Mouse (Mus musculus): ENCODE data around the gene 1700029J07Rik.

Gene 1700029J07Rik

DNA sequence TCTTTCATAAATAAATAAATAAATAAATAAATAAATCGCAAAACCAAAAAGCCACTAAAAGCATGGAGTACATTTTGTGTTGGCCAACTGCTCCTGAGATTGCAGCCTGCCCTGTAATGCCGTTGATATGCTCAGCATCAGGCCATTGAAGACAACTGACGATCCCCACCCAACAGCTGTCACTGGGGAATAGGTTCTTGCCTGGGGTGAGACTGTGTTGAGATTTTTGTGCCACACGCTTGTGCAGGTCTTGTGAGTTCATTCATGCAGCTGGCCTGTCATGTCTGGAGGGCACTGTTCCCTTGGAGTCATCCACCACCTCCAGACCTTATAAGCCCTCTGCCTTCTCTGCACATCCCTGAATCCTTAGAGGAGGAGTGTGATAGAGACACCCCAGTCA lies 28.8 kb downstream of the 1700029J07Rik start:
- no peak for DNase-seq

DNA sequence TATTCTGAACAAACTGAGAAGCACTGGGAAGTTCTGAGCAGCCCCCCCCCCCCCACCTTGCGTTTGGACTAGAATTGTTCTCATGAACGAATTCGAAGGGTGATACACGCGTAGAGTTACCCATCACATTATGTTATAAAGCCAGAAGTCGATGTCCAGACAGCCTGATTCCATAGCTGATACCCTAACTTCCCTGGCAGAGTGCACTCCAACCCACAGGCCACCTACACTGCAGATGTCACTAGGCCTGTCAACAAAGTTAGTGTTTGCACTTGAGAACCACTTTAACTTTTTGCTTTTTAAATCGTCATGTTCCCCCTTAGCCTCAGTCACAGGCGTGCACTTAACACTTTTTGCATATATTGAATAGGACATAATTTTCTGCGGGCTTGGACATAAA lies 38.1 kb downstream of the 1700029J07Rik start:
- no peak for DNase-seq

DNA sequence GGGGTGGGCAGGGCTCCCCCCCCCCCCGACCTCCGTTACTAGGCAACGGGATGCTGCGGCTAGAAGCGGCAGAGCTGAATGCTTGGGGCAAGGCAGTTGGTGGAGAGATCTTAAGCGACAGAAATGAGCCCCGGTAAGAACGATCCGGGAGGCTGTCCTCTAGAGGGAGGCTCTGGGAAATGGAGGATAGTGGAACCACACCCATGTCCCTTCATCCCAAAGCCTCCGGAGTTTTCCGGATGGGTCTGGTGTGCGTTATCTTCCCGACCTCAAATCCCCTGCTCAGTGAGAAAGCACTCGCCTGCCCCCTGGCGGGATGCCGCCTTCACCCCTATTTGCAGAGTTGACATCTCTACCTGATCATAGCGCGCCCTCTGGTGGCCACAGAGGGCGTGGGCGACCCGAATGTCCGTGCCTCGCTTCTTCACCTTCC lies 40.5 kb downstream of the 1700029J07Rik start, which contains the start of gene Ccdc110:
Gene Ccdc110, plus strand, starts transcription at position 38 of the 433 bp plus-strand sequence.
- peak; percentile 99 for DNase-seq

DNA sequence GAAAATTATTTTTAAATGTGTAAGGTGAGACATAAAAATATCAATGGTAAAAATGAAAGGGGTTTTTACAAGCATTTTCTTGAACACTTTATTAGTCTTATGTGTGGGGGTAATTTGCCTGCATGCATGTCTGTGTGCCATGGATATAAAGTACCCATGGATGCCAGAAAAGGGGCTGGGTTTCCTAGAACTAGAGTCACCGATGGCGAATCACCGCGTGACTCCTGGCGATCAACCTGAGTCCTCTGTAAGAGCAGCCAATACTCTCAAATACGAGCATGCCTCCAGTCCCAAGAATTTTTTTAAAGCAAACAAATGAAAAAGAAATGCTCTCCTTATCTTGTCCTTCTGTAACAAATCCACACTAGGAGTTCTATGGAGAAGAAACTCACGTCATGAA lies 52.9 kb downstream of the 1700029J07Rik start:
- DNase-seq, result no peak

DNA sequence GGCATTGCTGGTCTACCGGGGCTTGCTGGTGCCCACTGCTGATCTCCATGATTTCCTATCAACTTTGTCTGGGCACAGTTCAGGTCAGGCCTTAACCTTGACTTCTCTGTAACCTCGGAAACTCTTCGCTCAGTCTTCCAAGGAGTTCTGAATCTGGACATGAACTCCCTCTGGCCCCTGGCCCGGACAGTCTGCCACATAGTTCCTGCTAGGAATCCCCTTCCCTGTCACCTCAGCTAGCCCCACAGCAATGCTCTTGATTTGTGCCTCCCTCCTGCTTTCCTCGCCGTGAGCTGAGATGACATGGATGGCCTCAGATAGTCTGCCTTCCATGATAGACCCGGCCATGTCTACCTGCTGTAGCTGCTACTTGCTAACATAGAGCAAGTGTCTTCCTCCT lies 54.7 kb downstream of the 1700029J07Rik start:
- DNase-seq, result no peak

DNA sequence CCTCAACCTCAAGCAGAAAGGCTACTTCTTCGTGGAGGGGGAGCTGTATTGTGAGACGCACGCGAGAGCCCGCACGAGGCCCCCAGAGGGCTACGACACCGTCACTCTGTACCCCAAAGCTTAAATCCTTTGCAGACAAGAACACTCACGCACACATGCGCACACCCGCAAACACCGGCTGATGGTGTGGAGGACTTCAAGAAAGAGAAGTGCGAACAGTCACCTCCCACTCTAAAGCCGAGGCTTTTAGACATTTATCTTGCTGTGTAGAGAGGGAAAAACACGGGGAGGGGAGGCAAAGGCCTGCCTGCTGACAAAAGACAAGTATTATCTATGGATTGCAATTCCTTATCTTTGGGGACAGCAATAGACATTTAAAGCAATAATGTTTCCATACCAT lies 56.2 kb downstream of the 1700029J07Rik start:
- no peak for DNase-seq

DNA sequence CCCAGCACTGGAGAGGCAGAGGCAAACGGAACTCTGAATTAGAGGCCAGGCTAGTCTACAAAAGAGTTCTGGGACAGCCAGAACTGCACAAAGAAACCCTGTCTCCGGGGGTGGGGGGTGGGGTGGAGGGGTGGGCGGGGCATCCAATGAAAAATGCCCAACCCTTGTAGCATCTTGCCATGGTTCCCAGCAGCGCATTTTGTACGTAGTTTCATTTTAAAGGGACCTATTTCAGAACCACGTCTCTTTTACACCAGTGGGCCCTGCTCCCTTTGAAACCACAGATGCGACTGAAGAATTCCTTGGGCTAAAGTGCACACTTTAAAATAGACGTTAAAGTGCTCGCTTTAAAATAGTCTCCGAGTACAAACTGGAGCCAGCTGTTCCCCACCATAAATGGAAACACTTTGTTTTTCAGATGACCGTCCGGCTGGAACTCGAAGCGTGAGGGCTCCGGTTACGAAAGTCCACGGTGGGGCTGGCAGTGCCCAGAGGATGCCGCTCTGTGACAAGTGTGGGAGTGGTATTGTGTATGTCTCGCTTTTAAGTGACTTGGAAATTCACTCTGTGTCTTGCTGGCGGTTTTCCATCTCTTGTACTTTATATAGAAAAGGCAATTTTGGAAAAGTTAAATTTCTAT lies 57.9 kb downstream of the 1700029J07Rik start:
- DNase-seq, result no peak

DNA sequence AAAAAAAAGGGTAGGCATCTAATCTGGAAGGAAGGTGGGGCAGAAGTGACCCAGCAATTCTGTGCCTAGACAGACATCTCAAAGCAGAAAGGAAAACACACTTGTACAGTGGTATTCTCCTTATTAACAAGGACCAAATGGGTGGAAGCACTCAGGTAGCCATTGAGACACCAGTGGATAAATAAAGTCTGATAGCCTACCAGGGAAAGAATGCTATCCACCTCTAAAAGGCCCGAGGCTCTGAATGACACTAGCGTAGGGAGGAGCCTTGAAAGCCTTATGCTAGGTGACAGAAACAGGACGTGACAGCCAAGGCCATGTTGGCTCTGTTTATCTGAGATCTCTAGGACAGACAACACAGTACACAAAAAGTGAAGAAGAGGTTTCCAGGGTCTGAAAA lies 58.6 kb downstream of the 1700029J07Rik start:
- DNase-seq, result no peak

DNA sequence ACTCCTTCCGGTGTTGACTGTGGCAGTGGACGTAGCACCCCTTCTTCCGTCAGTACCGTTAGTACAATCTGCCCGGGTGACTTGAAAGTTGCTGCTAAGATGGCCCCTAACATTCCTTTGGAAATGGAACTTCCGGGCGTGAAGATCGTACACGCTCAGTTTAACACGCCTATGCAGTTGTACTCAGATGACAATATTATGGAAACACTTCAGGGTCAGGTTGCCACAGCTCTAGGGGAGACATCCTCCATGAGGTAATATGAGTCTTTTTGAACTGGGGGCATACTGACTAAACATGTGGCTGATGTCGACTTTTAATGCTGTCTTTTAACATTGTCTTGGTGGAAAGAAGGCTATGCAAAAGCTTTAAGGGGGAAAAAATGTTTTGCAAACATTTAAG lies 61.3 kb downstream of the 1700029J07Rik start:
- no peak for DNase-seq

DNA sequence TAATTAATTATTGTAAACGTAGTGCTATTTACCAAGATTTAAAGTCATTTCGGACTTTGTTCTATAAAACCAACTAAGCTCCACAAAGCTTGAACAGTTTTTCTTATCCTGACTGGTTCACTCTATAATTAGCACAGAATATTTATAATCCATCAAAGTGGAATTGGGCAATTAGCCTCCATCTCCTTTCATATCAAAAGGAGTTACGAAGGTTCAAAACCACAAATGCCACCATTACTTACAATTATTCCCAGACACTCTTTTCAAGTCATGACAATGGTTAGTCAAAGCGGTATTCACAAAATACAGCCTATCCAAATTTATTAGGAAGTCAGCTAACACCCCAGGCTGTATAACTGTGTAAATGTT lies 68.8 kb downstream of the 1700029J07Rik start:
- DNase-seq, result no peak

DNA sequence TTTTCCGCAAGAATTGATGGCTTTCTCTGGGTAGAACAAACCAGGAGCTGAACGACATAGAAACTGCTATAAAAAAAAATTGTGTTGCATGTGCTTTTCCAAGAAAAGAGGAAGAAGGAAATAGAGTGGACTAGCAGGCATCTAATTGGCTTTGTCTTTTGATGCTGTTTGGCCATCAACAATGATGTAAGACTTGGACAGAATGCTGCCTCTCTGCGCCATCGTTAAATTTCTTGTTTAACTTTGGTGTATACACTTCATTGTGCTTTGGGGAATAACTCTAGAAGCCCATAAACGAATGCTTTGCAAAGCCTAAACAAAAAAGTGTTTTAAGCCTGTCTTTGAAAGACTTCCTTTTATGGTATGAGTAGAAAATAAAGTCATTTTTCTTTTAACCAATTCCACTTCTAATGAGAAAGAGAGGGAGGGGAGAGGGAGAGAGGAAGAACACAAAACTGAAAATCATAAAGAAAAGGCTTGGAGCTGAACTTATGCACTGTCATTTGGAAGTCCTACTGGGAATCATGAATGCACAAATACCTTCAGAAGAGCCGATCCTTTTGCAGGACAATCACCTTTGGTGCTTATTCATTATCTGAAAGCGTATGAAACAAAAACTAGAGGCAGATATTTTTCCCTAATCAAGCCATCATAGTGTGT lies 69.3 kb downstream of the 1700029J07Rik start:
- DNase-seq, result no peak

DNA sequence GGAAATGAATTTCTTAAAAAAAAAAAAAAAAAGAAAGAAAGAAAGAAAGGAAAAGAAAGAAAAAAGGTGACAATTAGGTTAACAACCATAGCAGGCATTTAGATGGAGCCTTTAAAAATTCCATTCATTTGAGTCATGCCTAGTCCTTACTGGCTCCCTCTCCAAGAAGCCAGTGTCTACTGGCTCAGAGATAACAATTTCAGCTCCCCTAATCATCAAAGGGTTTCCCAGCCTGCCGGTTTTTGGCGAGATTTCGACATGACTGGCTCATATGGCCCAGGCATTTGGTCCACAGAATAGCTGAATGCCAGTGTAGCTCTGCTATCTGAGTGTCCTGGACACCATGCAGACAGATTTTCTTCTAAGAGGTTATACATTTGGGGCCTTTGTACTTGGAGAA lies 71.4 kb downstream of the 1700029J07Rik start:
- DNase-seq, result no peak
